Mouse (Mus musculus): ENCODE measurements at regions not wholly inside any gene's neighbourhood (a gene's known extent, or its start where the extent isn't known, plus 50 kb on each side); places are given as distances from the start of the nearest gene placed in this dataset.

DNA sequence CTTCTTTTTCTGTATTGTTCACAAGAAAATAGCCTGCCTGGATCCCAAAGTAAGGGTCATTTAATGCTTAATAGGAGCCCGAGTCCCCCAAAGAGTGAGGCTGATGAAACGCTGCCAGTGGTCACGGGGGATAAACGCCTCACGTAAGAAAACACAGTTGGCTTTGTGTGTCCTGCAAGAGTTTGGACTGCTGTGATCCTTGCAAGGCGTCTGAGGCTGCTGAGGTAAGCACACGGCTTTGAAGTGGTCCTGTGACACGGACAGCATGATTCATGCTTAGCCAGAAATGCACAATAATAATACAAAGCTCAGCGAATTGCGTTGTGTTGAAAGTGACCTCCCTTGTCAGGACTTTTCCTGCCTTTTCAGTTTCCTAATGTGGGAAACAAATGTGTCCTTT lies 158.8 kb downstream of the Lyplal1 start:
- no peak for TF ChIP-seq GATA1 (IDR thresholded peaks at IDR 0.05; ENCODE audit: borderline replicate concordance, low read length)
- TF ChIP-seq FLI1 (IDR thresholded peaks at IDR 0.05; ENCODE audit: low read length) = no peak

Data from megakaryocyte, embryonic 14.5 days (primary cell).